17 mouse cellular contexts compared by ENCODE assay signal in the genomic region with DNA sequence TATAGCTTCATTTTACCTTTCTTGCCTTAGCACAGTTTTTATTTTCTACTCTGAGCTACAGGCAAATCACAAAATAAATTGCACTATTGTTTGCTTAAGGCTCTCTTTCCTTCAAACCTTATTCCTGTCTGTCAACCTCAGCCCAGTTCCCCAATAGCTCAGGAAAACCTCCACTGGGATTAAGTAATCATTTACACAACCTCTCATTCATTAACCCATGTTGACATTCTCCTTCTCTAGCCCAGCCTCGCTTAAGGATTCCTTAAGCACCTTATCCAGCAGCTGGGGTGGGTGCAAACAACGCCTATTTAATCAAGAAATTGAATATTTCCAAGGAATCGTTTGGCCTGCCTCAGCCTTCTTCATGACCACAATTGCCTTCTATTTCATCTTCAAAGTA. TPM values are rescaled to one million over a fixed set of nuclear protein-coding genes. Genes with fewer than 3 reads are reported as not detected.
DNase-seq lines count a peak whose midpoint lies in the region; ATAC-seq and TF ChIP-seq lines count a peak whose summit lies in the region.
"Had no signal": no experiment of that assay in that cellular context is flagged by ENCODE, and none has a peak within 500 bp of the region (broad histone marks: within the 10 kb centered on the region; RNA-seq: fewer than 3 reads in every experiment).

No protein-coding gene starts in this region.

- TF ChIP-seq POLR2A in lung, adult 2 months (IDR thresholded peaks at IDR 0.05; ENCODE audit: borderline replicate concordance, extremely low read depth, low read depth, low read length) = no peak

- DNase-seq in kidney, adult 18-20 months = peak; percentile 3
- DNase-seq in kidney, postnatal 25 days = no peak
- DNase-seq in lung, postnatal 0 days (ENCODE audit: low spot score) = peak; percentile 76
- DNase-seq in lung, adult 2 months = no peak
- peak; percentile 46 for DNase-seq in kidney, postnatal 0 days (ENCODE audit: low spot score)
- no peak for DNase-seq in cerebellum, postnatal 25 days
- DNase-seq: adrenal gland, postnatal 10 days; cerebellum, adult 11-12 months; heart, adult 11 months had no signal

- H3K4me3 ChIP-seq in lung, postnatal 0 days (ENCODE audit: low read depth, low read length) = no peak overlapping the region
- no peak overlapping the region for H3K4me3 ChIP-seq in lung, adult 2 months (replicated peaks; ENCODE audit: extremely low read depth, low read depth, low read length)
- no peak overlapping the region for H3K4me3 ChIP-seq in kidney, postnatal 0 days (replicated peaks; ENCODE audit: low read depth, low read length)
- no peak overlapping the region for H3K4me3 ChIP-seq in stomach, embryonic 16.5 days (replicated peaks; ENCODE audit: low read length)
- H3K4me3 ChIP-seq in hindbrain, embryonic 13.5 days = no peak overlapping the region
- H3K4me3 ChIP-seq: erythroblast, embryonic 14.5 days; limb, embryonic 10.5 days; lung, embryonic 15.5 days; midbrain, embryonic 12.5 days had no signal

- H3K9me3 ChIP-seq in lung, postnatal 0 days (ENCODE audit: low read length) = no peaks in the 10 kb centered on the region
- H3K9me3 ChIP-seq in kidney, postnatal 0 days (replicated peaks; ENCODE audit: low read length) = no peaks in the 10 kb centered on the region
- H3K9me3 ChIP-seq in stomach, embryonic 16.5 days (replicated peaks; ENCODE audit: control insufficient read depth, low read length) = no peaks in the 10 kb centered on the region
- no peaks in the 10 kb centered on the region for H3K9me3 ChIP-seq in hindbrain, embryonic 13.5 days
- H3K9me3 ChIP-seq: limb, embryonic 10.5 days; lung, embryonic 15.5 days; midbrain, embryonic 12.5 days had no signal

- no peak overlapping the region for H3K9ac ChIP-seq in lung, postnatal 0 days (replicated peaks; ENCODE audit: low read depth)
- no peak overlapping the region for H3K9ac ChIP-seq in kidney, postnatal 0 days (ENCODE audit: low read depth, low read length)
- H3K9ac ChIP-seq in stomach, embryonic 16.5 days (ENCODE audit: low read length) = no peak overlapping the region
- H3K9ac ChIP-seq in hindbrain, embryonic 13.5 days = no peak overlapping the region
- H3K9ac ChIP-seq: lung, embryonic 15.5 days; midbrain, embryonic 12.5 days had no signal

- no peak overlapping the region for H3K4me2 ChIP-seq in lung, postnatal 0 days (replicated peaks; ENCODE audit: low read depth, low read length)
- no peak overlapping the region for H3K4me2 ChIP-seq in kidney, postnatal 0 days (ENCODE audit: low read length)
- H3K4me2 ChIP-seq in stomach, embryonic 16.5 days (ENCODE audit: low read depth, low read length) = no peak overlapping the region
- H3K4me2 ChIP-seq in hindbrain, embryonic 13.5 days = no peak overlapping the region
- H3K4me2 ChIP-seq: lung, embryonic 15.5 days; midbrain, embryonic 12.5 days had no signal

- H3K36me3 ChIP-seq in lung, postnatal 0 days (ENCODE audit: insufficient read depth, low read length) = no peaks in the 10 kb centered on the region
- no peaks in the 10 kb centered on the region for H3K36me3 ChIP-seq in kidney, postnatal 0 days (ENCODE audit: insufficient read depth, low read length)
- no peaks in the 10 kb centered on the region for H3K36me3 ChIP-seq in stomach, embryonic 16.5 days (ENCODE audit: control insufficient read depth, insufficient read depth, low read length)
- no peaks in the 10 kb centered on the region for H3K36me3 ChIP-seq in hindbrain, embryonic 13.5 days
- H3K36me3 ChIP-seq: limb, embryonic 10.5 days; lung, embryonic 15.5 days; midbrain, embryonic 12.5 days had no signal

- H3K27ac ChIP-seq in lung, postnatal 0 days (ENCODE audit: low read length) = no peak overlapping the region
- H3K27ac ChIP-seq in kidney, postnatal 0 days = no peak overlapping the region
- no peak overlapping the region for H3K27ac ChIP-seq in stomach, embryonic 16.5 days (ENCODE audit: low read length)
- no peak overlapping the region for H3K27ac ChIP-seq in hindbrain, embryonic 13.5 days
- H3K27ac ChIP-seq: limb, embryonic 10.5 days; midbrain, embryonic 12.5 days had no signal

- no peaks in the 10 kb centered on the region; the same call in 1 of the 2 replicates for H3K4me1 ChIP-seq in lung, postnatal 0 days (ENCODE audit: insufficient read depth, low read depth, low read length)
- peaks cover 2% of the 10 kb centered on the region; the same call in 1 of the 2 replicates for H3K4me1 ChIP-seq in lung, adult 2 months (ENCODE audit: control insufficient read depth, insufficient read depth, low read length)
- H3K4me1 ChIP-seq in kidney, postnatal 0 days (replicated peaks; ENCODE audit: insufficient read depth, low read length) = 0 out of 2 replicates have a peak, but pooled peaks cover 5% of the 10 kb centered on the region
- H3K4me1 ChIP-seq in stomach, embryonic 16.5 days (ENCODE audit: control insufficient read depth, insufficient read depth, low read length) = peaks cover 4% of the 10 kb centered on the region; the same call in 1 of the 2 replicates
- H3K4me1 ChIP-seq in hindbrain, embryonic 13.5 days (replicated peaks) = no peaks in the 10 kb centered on the region
- H3K4me1 ChIP-seq: limb, embryonic 10.5 days; midbrain, embryonic 12.5 days had no signal

- peak; percentile 79 for ATAC-seq in lung, postnatal 0 days
- ATAC-seq in kidney, postnatal 0 days (replicated peaks; ENCODE audit: low FRiP score, low read depth) = no peak
- peak; percentile 80 for ATAC-seq in stomach, embryonic 16.5 days (ENCODE audit: insufficient read depth, low FRiP score)
- no peak for ATAC-seq in hindbrain, embryonic 13.5 days (ENCODE audit: low FRiP score)
- ATAC-seq: forebrain, embryonic 16.5 days had no signal

- no peaks in the 10 kb centered on the region for H3K27me3 ChIP-seq in lung, postnatal 0 days (replicated peaks; ENCODE audit: insufficient read depth, low read length)
- no peaks in the 10 kb centered on the region for H3K27me3 ChIP-seq in kidney, postnatal 0 days (ENCODE audit: insufficient read depth, low read length)
- no peaks in the 10 kb centered on the region for H3K27me3 ChIP-seq in stomach, embryonic 16.5 days (ENCODE audit: control insufficient read depth, insufficient read depth, low read length)
- H3K27me3 ChIP-seq in hindbrain, embryonic 13.5 days = no peaks in the 10 kb centered on the region
- H3K27me3 ChIP-seq: CH12.LX; lung, embryonic 15.5 days; midbrain, embryonic 12.5 days had no signal

- no peak for TF ChIP-seq CTCF in lung, postnatal 0 days (IDR thresholded peaks at IDR 0.05)
- no peak for TF ChIP-seq CTCF in lung, adult 2 months (IDR thresholded peaks at IDR 0.05; ENCODE audit: insufficient read depth, low read length)
- TF ChIP-seq CTCF in kidney, postnatal 0 days (IDR thresholded peaks at IDR 0.05; ENCODE audit: low read depth) = no peak

- TF ChIP-seq EP300 in lung, postnatal 0 days (IDR thresholded peaks at IDR 0.05) = peak; percentile 53

- 37% methylated on average over 3 of the region's 3 CpGs for WGBS in lung, postnatal 0 days
- 52% methylated on average over 3 of the region's 3 CpGs for WGBS in lung, adult 2 months
- WGBS in kidney, postnatal 0 days = 44% methylated on average over 3 of the region's 3 CpGs
- 36% methylated on average over 3 of the region's 3 CpGs for WGBS in stomach, embryonic 16.5 days
- 53% methylated on average over 3 of the region's 3 CpGs for WGBS in hindbrain, embryonic 13.5 days

RNA-seq across cellular contexts. Expression of gene Met, which starts 40.1 kb away (rescaled TPM):
- 9.3 and 9.5 TPM in 2 replicates for polyA plus RNA-seq in lung, postnatal 0 days (2015; fragmentation: Nextera tagmentation; extraction: Ambion mirVana)
- 12.6 and 15.5 TPM in 2 replicates for polyA plus RNA-seq in lung, adult 2 months (2012; rRNA removed)
- 17.6 and 17.9 TPM in 2 replicates for polyA plus RNA-seq in kidney, postnatal 0 days (2015; fragmentation: Nextera tagmentation; extraction: Ambion mirVana)
- 12.3 and 13.4 TPM in 2 replicates for polyA plus RNA-seq in stomach, embryonic 16.5 days (2015; fragmentation: Nextera tagmentation; extraction: Ambion mirVana)
- polyA plus RNA-seq in hindbrain, embryonic 13.5 days (2015; fragmentation: Nextera tagmentation; extraction: Ambion mirVana) = 1.7 and 1.9 TPM in 2 replicates
- polyA plus RNA-seq: erythroblast, embryonic 14.5 days had no signal

Comparison
In these comparisons a context has a peak if more than half of its experiments do, and no peak if none do; other contexts are left out.
1. DNase-seq: peak in kidney, adult 18-20 months (single experiment), lung, postnatal 0 days (single experiment) and kidney, postnatal 0 days (single experiment); none in kidney, postnatal 25 days (0 of 2), lung, adult 2 months (single experiment) and cerebellum, postnatal 25 days (0 of 2).
2. ATAC-seq: peak in lung, postnatal 0 days (single experiment) and stomach, embryonic 16.5 days (single experiment); none in kidney, postnatal 0 days (single experiment) and hindbrain, embryonic 13.5 days (single experiment).